Mouse (Mus musculus): ENCODE results near the gene Dhx40. TPM values are rescaled to one million over a fixed set of nuclear protein-coding genes. Genes with fewer than 3 reads are reported as not detected.
A peak's percentile ranks its signal among the peaks of the same experiment; 100 is the strongest.

Dhx40 gene
- polyA plus RNA-seq, 1 experiment: 0.38 TPM

GRCm38 (mm10) chr11:86759886-86760285 lies 47.7 kb downstream of the Dhx40 start:
- TF ChIP-seq GATA1 (IDR thresholded peaks at IDR 0.05; ENCODE audit: low read length) (no peak), TAL1 (IDR thresholded peaks at IDR 0.05; ENCODE audit: low read length) (no peak)
- H3K27me3 ChIP-seq (ENCODE audit: control insufficient read depth): no peaks in the 10 kb centered on the region
- no peak overlapping the region for H3K4me3 ChIP-seq (replicated peaks)
- peaks cover 11% of the 10 kb centered on the region for H3K36me3 ChIP-seq (ENCODE audit: control insufficient read depth)
- peaks cover 56% of the 10 kb centered on the region for H3K4me1 ChIP-seq (ENCODE audit: control insufficient read depth)
- no peaks in the 10 kb centered on the region; the same call in 1 of the 2 replicates for H3K9me3 ChIP-seq (ENCODE audit: control insufficient read depth, low read length)

- TF ChIP-seq TAL1 (IDR thresholded peaks at IDR 0.05; ENCODE audit: low read length): no peak
- no peak for TF ChIP-seq GATA1 (IDR thresholded peaks at IDR 0.05; ENCODE audit: low read length)
- Histone ChIP-seq H3K36me3 (ENCODE audit: control insufficient read depth) (peaks cover 17% of the 10 kb centered on the region), H3K4me3 (replicated peaks) (peak overlapping the region; percentile 70), H3K9me3 (ENCODE audit: control insufficient read depth, low read length) (no peaks in the 10 kb centered on the region; the same call in 1 of the 2 replicates), H3K4me1 (ENCODE audit: control insufficient read depth) (peaks cover 62% of the 10 kb centered on the region), H3K27me3 (ENCODE audit: control insufficient read depth) (no peaks in the 10 kb centered on the region)
Measured at GRCm38 (mm10) chr11:86759226-86759625, 48.3 kb downstream of the Dhx40 start.

- Histone ChIP-seq H3K27me3 (ENCODE audit: control insufficient read depth) (no peaks in the 10 kb centered on the region), H3K4me1 (ENCODE audit: control insufficient read depth) (peaks cover 69% of the 10 kb centered on the region), H3K4me3 (replicated peaks) (peak overlapping the region; percentile 70), H3K9me3 (ENCODE audit: control insufficient read depth, low read length) (no peaks in the 10 kb centered on the region; the same call in 1 of the 2 replicates), H3K36me3 (ENCODE audit: control insufficient read depth) (peaks cover 24% of the 10 kb centered on the region)
- TF ChIP-seq TAL1 (IDR thresholded peaks at IDR 0.05; ENCODE audit: low read length) (no peak), GATA1 (IDR thresholded peaks at IDR 0.05; ENCODE audit: low read length) (no peak)
Measured at GRCm38 (mm10) chr11:86758559-86758958, 49.0 kb downstream of the Dhx40 start.

GRCm38 (mm10) chr11:86757480-86758371 lies 49.8 kb downstream of the Dhx40 start, which contains the start of gene Cltc:
TSS of gene Cltc (minus strand) at chr11:86757565.
- H3K36me3 ChIP-seq (ENCODE audit: control insufficient read depth): peaks cover 32% of the 10 kb centered on the region
- TF ChIP-seq TAL1 (IDR thresholded peaks at IDR 0.05; ENCODE audit: low read length) (no peak), GATA1 (IDR thresholded peaks at IDR 0.05; ENCODE audit: low read length) (peak; percentile 57; the same call in 1 of the 2 replicates)

GRCm38 (mm10) chr11:86757142-86757479 lies 50.4 kb downstream of the Dhx40 start:
- H3K9me3 ChIP-seq (ENCODE audit: control insufficient read depth, low read length): no peaks in the 10 kb centered on the region
- no peaks in the 10 kb centered on the region for H3K27me3 ChIP-seq (ENCODE audit: control insufficient read depth)
- H3K36me3 ChIP-seq (ENCODE audit: control insufficient read depth): peaks cover 39% of the 10 kb centered on the region
- no peak for TF ChIP-seq GATA1 (IDR thresholded peaks at IDR 0.05; ENCODE audit: low read length)
- no peak for TF ChIP-seq TAL1 (IDR thresholded peaks at IDR 0.05; ENCODE audit: low read length)
- H3K4me1 ChIP-seq (ENCODE audit: control insufficient read depth): peaks cover 75% of the 10 kb centered on the region
- peak overlapping the region; percentile 70 for H3K4me3 ChIP-seq (replicated peaks)

More at GRCm38 (mm10) chr11:86757480-86758371, 49.8 kb downstream of the Dhx40 start, which contains the start of gene Cltc:
- no peaks in the 10 kb centered on the region for H3K27me3 ChIP-seq (ENCODE audit: control insufficient read depth)
- H3K4me1 ChIP-seq (ENCODE audit: control insufficient read depth): peaks cover 69% of the 10 kb centered on the region
- no peaks in the 10 kb centered on the region for H3K9me3 ChIP-seq (ENCODE audit: control insufficient read depth, low read length)
- peak within 1 kb of the TSS; percentile 70 for H3K4me3 ChIP-seq (replicated peaks)

- TF ChIP-seq TAL1 (IDR thresholded peaks at IDR 0.05; ENCODE audit: low read length) (no peak), GATA1 (IDR thresholded peaks at IDR 0.05; ENCODE audit: low read length) (no peak)
- H3K4me3 ChIP-seq (replicated peaks): peak overlapping the region; percentile 70
- peaks cover 43% of the 10 kb centered on the region for H3K36me3 ChIP-seq (ENCODE audit: control insufficient read depth)
- H3K4me1 ChIP-seq (ENCODE audit: control insufficient read depth): peaks cover 78% of the 10 kb centered on the region
- no peaks in the 10 kb centered on the region for H3K9me3 ChIP-seq (ENCODE audit: control insufficient read depth, low read length)
- no peaks in the 10 kb centered on the region for H3K27me3 ChIP-seq (ENCODE audit: control insufficient read depth)
Measured at GRCm38 (mm10) chr11:86756156-86757141, 51.1 kb downstream of the Dhx40 start.

GRCm38 (mm10) chr11:86752404-86752803 lies 55.1 kb downstream of the Dhx40 start:
- H3K9me3 ChIP-seq (ENCODE audit: control insufficient read depth, low read length): no peaks in the 10 kb centered on the region
- H3K27me3 ChIP-seq (ENCODE audit: control insufficient read depth): no peaks in the 10 kb centered on the region
- no peak for TF ChIP-seq GATA1 (IDR thresholded peaks at IDR 0.05; ENCODE audit: low read length)
- TF ChIP-seq TAL1 (IDR thresholded peaks at IDR 0.05; ENCODE audit: low read length): no peak
- H3K4me1 ChIP-seq (ENCODE audit: control insufficient read depth): peaks cover 79% of the 10 kb centered on the region
- peaks cover 77% of the 10 kb centered on the region for H3K36me3 ChIP-seq (ENCODE audit: control insufficient read depth)
- H3K4me3 ChIP-seq (replicated peaks): peak overlapping the region; percentile 35

GRCm38 (mm10) chr11:86751010-86751409 lies 56.5 kb downstream of the Dhx40 start:
- H3K9me3 ChIP-seq (ENCODE audit: control insufficient read depth, low read length): no peaks in the 10 kb centered on the region
- H3K4me1 ChIP-seq (ENCODE audit: control insufficient read depth): peaks cover 91% of the 10 kb centered on the region
- peak overlapping the region; percentile 41 for H3K4me3 ChIP-seq (replicated peaks)
- TF ChIP-seq TAL1 (IDR thresholded peaks at IDR 0.05; ENCODE audit: low read length) (no peak), GATA1 (IDR thresholded peaks at IDR 0.05; ENCODE audit: low read length) (no peak)
- peaks cover 84% of the 10 kb centered on the region for H3K36me3 ChIP-seq (ENCODE audit: control insufficient read depth)
- H3K27me3 ChIP-seq (ENCODE audit: control insufficient read depth): no peaks in the 10 kb centered on the region
